Mouse (Mus musculus) regulatory T cell (primary cell): Measurements from ENCODE around the gene 4930404N11Rik.

ENCODE experiments used
- in situ Hi-C: fragments of 300-600 bp; cut with MboI, MseI; formaldehyde crosslinking; loops from one replicate; pipeline ENCODE4 v1.15.1; 2025; ENCODE audit warnings: high pct_unique_total_duplicates

4930404N11Rik gene

DNA sequence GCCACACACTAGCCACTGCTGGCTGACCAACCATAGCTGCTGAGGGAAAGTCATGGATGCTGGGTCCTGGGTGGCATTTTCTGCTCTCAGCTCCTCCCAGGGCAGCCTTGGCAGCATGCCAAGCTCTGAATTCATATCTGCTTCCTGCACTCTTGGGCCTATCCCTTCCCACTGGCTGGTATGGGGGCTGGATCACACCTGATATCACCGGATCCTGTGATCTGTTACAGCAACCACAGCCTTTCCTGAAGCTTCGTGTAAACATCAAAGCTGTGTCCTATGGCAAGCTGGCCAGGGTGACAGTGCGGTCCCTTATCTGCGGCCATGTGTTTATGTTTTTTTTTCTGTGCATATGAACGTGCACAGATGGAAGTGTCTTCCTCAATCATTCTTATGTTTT lies 16.4 kb upstream of the 4930404N11Rik start:
- in situ Hi-C loops: no loop called here

DNA sequence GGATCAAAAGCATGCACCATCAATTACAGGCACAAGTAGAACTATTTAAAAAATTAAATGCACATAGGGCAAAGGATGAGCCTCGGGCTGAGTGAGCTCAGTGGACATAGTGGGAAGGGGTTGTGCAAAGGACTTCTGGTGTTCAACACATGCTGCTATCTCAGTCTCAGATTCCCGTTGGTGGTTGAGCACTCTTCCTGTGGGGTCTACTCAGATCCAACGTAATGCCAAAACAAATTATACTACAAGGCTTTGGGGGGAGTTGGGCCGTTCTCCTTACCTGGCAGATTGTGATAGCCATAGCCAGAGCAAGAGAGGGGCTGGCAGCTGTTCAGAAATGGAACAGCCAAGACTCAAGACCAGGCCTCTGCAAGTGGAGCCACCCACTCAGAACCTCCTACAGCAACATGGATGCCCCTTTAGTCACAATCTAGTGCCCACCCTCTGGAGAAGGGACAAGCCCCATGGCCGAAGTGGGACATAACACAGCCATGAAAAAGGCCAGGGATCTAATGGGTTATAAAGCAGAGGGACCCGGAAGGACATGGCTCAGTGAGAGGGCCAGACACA lies 14.3 kb upstream of the 4930404N11Rik start:
- in situ Hi-C loops: no loop called here

DNA sequence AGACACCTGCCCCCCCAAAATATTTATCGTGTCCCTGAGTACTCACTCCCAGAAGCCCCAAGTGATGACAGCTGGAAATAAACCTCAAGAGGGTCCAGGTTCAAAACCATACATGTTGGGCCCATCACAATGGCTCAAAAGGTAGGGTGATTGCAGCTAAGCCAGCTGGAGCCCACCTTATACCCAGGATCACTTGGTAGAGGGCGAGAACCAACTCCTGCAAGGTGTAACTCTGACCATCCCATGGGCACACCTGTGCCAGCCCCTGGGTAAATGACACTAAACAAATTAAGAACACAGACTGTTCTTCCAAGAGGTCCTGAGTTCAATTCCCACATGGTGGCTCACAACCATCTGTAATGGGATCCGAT lies 13.6 kb upstream of the 4930404N11Rik start:
- in situ Hi-C loops: no loop called here

DNA sequence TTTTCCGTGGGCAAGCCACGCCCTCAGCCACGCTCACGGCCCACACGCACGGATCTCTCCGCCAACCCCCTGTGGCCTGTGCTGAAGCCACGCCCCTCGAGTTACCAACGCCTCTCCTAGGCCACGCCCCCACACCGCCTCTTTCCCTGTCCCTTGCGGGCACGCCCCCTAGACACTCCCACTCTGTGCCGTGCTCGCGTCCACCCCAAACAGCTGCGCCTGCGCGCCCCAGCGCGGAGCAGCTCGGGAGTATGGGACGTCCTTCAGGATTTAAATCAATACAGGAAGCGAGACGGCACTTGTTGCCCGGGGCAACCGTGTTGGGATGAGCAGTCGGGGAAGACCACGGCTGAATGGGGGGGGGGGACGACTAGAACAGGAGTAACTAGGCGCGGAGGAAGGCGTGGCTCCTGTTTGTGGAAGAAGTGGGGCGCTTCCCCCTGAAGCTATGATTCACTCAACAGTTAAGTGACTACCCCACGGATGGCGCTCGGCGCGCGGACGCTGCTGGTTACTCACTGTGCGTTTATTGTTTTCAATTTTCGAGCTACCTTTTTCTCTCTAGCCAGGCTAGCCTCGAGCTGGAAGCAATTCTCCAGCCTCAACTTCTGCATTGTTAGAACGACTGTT lies 13.1 kb upstream of the 4930404N11Rik start:
- in situ Hi-C loops: no loop called here

DNA sequence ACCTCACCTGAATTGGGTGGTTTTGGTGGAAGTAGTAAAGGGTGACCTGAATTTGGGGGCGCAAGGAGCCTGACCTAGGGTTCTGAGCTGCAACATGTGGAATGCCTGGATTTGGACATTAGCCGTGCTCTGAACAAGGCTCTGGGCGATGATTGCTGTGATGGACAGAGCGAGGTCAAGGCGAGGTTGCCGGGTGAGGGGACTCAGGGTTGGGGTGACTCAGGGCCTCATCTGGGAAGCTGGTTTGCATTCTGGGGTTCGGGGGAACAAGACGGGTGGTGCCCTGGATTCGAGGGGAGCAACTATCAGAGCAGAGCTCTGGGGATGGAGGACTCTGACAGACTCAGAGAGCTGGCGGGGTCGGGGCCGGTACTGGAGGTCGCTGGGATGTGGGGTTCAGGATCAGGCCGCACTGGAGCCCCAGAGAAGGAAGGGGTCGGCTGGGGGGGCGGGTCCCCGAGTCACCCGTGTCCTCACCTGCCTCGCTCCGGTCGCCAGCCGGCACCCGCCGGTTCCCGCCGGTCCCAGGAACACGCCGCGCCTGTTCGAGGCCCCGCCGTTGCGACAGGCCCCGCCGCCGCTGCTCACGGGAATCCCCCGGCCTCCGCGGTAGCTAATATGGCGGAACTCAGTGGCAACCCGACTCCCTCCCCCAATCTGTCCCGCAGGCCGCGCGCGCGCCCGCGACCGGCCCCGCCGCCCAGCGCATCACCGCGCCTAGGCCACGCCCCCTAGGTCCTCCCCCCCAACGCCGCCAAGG lies 12.4 kb upstream of the 4930404N11Rik start, which contains the start of gene Fzr1:
Fzr1 (minus strand) TSS at position 724 of the 760 bp plus-strand sequence.
- in situ Hi-C loops: no loop called here

DNA sequence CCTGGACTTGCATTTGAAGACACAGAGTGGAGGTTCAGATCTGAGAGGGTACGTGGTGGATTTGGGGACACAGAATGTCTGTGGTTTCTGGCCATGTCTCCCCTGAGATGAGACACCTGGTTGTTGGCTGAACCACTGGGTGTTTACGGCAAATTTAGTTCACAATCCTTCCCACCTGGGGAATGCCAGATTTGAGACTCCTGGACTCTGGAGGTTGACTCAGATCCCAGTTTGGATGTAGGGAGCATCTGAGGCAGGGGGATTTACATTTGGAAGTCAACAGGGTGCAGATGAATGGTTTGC lies 11.7 kb upstream of the 4930404N11Rik start:
- in situ Hi-C loops: no loop called here

DNA sequence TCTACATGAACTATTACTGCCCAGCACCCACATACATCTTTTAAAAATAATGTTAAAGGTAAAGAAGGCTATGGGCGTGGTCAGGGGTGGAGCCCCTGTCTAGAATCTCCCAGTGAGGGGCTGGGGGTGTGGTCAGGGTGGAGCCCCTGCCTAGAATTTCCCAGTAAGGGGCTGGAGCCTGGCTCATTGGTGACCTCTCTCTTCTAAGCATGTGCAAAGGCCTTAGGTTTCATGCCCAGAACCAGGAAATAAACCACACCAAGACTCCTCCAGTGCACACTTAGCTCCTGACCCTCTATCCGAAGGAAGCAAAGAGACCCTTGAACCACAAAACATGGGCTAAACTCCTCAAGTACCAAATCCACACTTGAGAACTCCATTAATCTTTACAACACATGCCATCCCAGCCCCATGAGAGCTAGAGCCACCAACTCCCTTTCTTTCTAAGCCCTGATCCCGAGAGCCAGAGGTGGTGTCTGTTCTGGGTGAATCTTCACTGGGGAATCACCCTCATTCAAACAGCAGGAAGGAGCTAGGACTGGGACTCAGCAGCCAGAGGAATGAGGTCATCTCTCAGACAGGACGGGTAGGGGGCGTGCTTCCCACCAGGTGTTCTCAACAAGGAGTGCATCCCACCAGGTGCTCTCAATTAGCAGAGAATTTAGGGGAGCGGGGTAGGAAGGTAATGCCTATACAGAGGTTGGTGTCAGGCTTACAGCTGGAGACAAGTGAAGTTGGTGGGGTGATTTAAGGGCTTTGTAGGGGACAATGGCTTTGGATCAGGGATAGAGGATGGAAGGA lies 11.1 kb upstream of the 4930404N11Rik start:
- in situ Hi-C loops: no loop called here

DNA sequence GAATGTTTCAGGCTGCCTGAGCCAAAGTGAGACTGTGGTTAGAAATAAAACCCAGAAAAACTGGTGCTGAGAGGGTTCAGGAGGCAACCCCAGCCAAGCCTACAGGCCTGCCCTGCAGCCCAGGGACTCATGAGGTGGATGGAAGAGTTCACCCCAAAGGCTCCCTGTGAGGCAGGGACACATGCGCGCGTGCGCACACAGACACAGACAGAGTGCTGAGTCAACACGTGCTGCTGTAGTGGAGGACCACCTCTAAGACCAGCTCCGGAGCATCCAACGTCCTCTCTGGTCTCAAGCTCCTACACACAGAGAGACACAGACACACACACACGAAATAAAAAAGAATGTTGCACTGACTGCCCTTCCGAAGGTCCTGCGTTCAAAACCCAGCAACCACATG lies 9.7 kb upstream of the 4930404N11Rik start:
- in situ Hi-C loops: no loop called here

DNA sequence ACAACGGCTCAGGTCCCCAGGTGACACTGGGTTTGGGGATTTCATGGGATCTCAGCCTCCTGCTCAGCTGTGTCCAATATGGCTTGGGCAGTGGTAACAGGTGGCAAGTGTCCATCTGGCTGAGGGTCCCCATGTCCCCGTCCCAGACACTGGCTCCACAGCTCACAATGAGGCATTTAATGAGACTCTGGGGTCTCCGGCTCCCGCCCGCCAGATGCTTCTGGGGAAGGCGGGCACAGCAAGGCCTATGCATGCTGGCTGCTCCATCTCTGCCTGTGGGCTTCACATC lies 1.5 kb upstream of the 4930404N11Rik start:
- in situ Hi-C loops: no loop called here

DNA sequence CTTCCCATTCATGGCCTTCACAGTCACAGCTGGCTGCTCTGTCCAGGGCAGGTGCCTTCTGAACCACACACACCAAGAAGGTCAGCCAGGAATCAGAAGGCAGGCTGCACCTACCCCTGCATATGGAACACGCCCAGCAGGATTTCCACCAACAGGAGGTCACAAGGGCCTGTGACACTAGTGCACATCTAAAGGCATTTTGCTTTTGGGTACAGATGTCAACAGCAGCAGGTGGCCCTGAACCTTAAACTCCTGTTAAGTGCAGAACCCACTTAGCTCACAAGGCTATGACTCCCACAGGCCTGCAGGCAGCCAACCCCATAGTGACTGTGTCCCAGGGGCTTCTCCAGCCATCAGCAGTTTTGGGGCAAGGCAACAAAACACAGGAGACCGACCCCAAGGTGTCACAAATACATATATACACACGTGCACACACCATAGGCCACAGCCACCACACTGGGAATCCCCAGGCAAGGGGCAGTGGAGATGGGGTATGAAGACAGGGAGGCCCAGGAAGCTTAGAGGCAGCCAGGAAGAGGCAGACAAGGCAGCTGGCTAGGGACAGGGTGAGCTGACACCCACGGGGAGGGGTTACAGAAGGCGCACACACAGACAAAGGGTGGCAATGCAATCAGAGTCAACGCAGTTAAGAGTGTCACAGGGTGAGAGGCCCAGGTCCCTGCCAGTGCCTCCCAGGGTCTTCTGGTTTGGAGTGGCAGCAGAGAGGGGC lies 1.0 kb upstream of the 4930404N11Rik start:
- in situ Hi-C loops: no loop called here

DNA sequence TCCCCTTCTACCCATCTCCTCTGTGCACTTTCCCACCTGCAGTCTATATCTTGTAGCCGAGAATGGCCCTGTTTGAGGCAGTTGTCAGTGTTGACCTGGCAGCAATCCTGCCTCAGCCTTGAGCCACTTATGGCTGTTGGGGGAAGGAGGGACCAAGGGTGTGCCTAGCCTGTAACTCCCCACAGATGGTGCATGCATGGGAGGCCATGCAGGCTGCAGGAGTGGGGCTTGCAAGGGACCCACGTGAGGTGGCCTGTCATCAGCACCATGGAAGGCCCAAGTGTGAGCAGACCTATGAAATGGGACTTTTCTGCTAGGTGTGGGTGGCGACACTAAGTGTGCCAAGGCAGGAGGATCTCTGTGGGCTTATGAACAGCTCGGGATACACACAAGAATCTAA lies 543 bp downstream of the 4930404N11Rik start:
- in situ Hi-C loops: no loop called here

DNA sequence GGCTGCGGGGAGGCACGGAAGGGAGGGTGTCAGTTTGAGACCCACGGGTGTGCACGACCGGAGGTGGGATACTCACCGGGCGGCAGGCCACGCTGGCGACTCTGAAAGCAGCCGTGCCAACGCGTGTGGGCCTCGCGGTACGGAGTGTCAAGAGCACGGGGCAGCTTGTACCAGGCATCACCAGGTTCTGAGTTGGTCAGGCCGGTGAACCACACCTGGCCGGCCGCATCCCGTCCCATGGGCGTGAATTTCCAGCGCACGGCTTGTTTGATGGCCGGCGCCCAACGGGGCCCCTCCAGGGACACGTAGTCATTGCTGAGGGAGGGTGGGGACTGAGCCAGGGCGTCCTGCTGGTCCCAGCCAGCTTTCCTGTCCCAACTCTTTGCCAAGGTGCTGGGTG lies 950 bp downstream of the 4930404N11Rik start:
- in situ Hi-C loops: no loop called here

DNA sequence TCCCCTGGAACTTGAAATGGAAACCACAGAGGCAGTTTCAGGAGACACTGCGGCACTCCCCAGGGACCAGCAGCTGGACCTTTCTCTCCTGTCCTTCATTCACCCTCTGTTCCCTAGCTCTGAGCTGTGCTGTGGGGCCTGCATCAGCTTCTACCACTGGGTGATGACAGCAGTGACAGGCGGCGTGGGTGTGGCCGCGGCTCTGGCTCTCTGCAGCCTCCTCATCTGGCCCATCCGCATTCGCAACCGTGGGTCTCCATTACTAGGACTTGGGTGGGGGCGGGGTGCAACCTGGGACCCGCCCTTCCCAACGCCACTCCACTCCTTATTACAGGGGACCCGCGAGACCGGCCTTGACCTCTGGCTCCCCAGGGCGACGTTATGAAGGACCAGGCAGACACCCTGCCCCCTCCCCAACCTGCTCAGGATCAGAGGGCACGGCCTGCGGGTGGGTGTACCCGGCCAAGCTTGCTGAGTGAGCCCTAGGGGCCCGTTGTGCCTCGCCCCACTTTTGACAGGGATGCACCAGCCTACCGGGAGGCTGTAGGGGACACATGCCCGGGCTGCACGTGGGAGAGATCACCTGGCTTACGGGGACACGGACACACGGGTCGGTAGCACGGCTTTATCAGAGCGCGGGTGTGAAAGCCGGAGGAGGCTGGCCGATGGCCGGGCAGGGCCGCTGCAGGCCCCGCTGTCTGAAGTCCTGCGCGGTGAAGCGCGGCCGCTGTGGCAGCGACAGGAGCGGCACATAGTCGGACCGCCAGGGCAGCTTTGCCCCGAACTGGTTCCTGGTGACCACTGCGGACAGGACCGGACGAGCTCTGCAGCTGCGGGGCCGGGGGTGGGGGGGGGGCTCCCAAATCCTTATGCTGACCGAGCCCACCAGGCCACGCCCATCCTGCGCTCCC lies 1.9 kb downstream of the 4930404N11Rik start:
- in situ Hi-C loops: no loop called here

DNA sequence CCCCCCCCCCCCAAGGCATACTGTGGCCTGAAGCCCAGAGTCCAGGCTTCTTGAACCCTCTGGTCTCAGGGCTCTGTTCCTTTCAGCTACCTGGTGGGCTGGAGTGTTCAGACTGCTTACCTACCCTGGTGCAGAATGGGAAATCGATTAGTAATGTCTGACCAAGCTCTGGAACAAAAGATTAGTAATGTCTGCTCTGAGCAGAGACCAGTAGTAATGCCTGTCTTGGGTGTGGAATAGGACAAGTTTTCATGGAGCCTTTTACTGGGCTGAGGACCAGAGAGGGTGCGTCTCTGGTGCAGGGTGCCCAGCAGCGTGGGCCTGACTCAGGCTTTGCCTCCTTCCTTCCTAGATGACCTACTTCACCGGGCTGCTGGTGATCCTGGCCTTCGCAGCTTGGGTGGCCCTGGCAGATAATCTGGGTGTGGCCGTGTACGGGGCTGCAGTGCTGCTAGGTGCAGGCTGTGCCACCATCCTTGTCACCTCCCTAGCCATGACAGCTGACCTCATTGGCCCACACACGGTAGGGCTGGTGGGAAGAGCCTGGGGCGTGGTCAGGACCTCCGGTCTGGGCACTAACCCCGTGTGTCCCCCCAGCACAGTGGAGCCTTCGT lies 3.2 kb downstream of the 4930404N11Rik start:
- in situ Hi-C loops: no loop called here

DNA sequence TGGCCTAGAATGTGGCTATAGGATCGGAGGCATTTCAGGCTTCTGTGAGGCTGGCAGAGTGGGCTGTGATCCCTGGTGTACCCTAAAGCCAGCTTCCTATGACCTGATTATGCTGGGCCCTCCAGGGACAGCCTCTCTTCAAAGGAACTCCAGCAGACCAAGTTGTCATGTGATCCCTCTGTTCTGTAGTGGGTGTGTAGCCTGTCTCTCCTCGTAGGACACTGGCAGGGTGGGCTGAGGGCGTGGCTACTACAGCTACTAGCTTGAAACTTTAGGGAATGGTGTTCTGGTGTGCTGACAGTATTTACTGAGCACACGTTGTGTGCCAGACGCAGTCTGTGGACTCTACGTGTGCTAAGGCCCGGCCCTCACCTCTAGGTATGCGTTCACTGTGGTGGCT lies 4.9 kb downstream of the 4930404N11Rik start:
- in situ Hi-C loops: no loop called here

DNA sequence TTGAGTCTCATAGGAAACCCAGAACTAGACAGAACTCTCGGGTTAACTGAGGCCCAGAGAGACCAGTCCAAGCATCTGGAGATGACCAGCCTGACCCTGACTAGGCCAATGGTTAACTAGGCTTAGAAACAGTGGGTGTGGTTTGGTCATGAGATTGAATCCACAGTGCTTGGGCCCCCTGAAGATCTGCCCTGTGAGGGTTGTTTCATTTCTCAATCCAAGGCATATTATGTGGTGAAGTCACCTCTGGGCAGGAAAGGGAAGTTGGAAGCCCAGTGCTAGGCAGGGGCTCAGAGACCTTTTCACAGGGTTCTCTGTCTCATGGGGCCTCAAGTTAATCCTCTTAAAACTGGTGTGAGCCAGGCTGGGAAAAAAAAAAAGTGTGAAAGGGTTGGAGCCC lies 6.8 kb downstream of the 4930404N11Rik start:
- in situ Hi-C loops: no loop called here

DNA sequence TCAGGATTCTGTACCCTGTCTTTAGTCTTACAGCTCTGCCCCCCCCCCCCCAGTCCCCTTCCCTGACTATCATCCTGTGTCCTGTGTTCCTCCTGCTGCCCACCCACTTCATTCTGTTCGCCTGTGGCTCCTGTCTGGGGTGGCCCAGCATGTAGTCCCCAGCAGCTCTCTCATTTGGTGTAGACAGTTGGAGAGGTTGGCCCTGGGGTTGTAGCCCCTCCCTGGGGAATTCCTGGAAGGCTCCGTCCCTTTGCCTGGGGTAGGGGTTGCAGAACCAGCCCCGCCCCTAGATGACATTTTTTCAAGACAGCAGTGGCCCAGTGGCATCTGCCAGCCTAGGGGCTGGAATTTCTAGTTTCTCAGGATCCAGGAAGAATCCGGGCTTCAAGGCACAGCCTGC lies 7.4 kb downstream of the 4930404N11Rik start:
- in situ Hi-C loops: no loop called here

DNA sequence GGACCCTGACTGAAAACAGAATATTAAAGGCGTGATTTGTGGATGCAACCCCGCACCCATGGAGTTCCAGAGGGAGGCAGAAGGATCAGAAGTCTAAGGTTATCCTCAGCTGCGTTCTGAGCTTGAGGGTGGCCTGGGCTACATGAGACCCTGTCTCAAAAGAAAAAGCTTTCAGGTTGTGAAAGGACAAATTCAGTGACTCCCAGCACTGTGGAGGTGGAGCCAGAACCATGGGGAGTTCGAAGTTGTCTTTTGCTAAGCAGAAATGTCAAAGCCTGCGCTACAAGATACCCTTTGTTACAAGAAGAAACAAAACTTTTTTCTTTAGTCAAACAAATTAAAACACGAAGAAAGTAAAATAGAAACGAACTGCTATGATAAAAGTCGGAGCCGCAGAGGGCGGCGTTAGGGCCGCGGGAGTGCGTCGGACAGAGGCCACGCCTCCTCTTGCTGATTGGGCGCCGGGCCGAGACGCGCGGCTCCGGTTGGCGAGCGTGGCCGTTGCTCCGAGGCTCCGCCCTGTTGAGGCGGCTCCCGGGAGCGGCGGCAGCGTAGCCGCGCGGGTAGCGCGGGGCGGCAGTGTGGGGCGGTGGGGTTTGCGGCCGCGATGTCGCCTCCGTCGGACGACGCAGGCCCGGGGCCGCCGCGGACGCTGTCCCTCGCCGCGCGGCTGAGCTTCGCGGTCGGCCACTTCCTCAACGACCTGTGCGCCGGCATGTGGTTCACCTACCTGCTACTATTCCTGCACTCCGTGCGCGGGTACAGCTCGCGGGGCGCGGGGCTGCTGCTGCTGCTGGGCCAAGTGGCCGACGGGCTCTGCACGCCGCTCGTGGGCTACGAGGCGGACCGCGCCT lies 8.4 kb downstream of the 4930404N11Rik start, which contains the start of gene Mfsd12:
Mfsd12 (plus strand) TSS at position 501 of the 854 bp plus-strand sequence.
- in situ Hi-C loops: no loop called here

DNA sequence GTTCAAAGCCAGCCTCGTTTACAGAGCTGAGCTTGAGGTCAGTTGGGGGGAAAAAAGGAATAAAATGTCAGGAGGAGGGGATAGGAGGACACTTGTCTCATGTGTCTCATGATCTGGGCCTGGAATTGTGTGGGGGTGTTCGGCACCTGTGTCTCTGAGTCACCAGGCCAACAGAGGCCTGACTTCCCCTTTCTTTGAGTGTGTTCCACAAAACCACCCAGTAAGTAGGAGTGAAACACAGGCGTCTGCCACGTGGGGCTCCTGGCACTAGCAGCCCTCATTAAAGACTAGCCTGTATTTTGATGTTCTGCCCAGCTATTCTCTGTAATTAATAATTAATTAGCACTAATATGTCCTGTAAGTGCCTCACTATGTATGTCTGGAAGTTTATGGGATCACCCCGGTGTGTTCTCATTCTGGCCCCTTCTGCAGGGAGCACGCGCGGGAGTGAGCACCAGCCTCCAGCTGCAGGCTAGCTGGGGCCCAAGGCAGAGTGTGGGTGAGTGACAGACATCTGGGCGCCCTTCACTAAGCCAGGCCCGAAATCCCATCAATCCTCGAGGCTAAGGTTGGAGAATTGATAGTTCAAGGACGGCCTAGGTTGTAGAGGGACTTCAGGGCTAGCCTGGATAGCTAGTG lies 9.1 kb downstream of the 4930404N11Rik start:
- in situ Hi-C loops: no loop called here
